Mouse (Mus musculus): ENCODE measurements around the gene Olfr1101.

The Olfr1101 gene

DNA sequence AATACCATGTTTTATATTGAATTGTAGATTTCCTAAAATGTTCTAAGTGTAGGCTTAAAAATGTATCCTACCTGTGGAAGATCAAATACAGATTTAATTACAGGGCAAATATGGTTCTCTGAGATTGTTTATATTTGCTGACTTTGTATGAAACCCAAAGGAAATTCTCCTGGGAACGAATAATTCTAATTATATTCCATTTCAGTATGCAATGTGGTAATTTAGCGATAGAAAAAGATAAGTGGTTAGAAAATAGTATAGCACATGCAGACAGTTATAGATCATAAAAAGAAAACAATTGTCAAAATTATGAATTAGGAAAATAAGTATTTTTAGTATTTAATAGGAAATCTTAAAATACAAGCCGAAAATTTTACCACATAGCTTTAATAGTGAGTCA lies at the start of gene Olfr1101:
Gene Olfr1101 (minus strand): TSS at position 101 of the 400 bp plus-strand sequence.
- no peak for TF ChIP-seq GATA4 (IDR thresholded peaks at IDR 0.05; ENCODE audit: insufficient replicate concordance, low read length)

DNA sequence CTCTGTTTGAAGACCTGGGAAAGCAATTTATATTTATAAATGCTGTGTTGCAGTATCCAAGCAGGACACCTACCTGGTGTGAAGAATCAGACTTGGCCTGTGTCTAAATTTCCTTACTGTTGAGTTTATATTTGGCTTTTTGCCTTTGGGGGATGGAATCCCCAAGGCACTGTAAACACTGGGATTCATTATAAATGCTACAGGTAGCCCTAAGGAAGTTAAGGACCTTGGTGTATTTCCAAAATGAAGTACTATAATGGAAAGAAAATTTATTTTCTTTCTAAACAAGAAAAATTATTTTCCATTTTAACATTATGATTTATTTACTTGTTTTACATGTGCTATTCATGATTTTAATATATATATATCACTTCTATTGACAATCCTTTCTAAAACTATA lies 45.4 kb upstream of the Olfr1101 start, which contains the start of gene Olfr1105:
Gene Olfr1105 (minus strand): TSS at position 101 of the 400 bp plus-strand sequence.
- no peak for TF ChIP-seq GATA4 (IDR thresholded peaks at IDR 0.05; ENCODE audit: insufficient replicate concordance, low read length)

DNA sequence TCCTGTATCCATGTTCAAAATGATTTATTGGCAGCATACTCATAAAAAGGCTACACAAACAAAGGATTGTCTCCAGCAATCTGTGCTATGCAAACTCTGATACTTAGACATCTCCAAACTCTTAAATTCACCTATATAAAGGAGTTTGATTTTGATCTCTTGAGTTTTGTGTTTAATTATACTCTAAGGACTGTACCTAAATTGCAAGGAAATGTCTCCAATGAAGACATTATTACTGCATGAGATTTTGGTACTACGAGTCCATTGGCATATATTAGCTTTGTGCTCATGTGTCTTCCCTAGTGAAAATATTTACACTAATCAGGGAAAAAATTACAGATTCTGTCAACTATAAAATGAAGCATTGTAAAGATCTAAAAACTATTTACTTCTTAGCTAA lies 36.0 kb upstream of the Olfr1101 start, which contains the start of gene Olfr1104:
Gene Olfr1104 (minus strand): TSS at position 101 of the 400 bp plus-strand sequence.
- TF ChIP-seq GATA4 (IDR thresholded peaks at IDR 0.05; ENCODE audit: insufficient replicate concordance, low read length), result no peak

DNA sequence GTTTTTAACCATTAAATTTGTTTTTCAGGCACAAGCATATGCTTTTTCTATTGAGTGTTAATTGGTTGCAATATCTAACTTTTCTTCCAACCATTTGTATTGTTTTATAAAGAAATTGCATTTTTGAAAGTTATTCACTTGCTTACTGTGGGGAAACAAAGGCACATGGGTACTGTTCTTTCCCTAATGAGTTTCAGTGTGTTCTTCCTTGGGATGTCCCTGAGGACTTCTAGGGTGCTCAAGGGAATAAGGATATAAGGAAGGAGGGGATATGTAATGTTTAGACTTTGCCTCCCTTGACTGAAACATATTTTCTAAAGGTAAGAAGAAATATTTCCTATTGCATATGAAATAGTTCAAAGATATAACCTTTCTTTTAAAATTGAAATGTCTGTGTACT lies 7.1 kb upstream of the Olfr1101 start, which contains the start of gene Olfr1102:
Gene Olfr1102 (plus strand): TSS at position 301 of the 400 bp plus-strand sequence.
- TF ChIP-seq GATA4 (IDR thresholded peaks at IDR 0.05; ENCODE audit: insufficient replicate concordance, low read length), result no peak

DNA sequence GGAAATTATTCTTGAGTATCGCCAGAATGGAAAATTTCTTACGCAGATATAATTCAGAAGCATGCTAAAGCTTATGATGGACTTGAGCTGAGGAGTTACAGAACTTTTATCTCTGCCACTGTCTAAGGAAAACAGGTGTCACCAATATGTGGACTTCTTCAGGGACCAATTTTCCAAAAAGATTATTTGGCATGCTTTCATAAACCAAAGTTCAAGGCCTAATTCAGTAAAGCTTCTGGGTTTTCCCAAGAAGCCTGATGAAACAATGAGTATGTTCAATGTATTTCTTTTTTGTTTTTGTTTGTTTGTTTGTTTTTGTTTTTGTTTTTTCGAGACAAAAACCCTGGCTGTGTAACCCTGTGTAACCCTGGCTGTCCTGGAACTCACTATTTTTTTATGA lies 11.2 kb downstream of the Olfr1101 start, which contains the start of gene Olfr1100:
Gene Olfr1100 (minus strand): TSS at position 101 of the 400 bp plus-strand sequence.
- TF ChIP-seq GATA4 (IDR thresholded peaks at IDR 0.05; ENCODE audit: insufficient replicate concordance, low read length), result no peak

DNA sequence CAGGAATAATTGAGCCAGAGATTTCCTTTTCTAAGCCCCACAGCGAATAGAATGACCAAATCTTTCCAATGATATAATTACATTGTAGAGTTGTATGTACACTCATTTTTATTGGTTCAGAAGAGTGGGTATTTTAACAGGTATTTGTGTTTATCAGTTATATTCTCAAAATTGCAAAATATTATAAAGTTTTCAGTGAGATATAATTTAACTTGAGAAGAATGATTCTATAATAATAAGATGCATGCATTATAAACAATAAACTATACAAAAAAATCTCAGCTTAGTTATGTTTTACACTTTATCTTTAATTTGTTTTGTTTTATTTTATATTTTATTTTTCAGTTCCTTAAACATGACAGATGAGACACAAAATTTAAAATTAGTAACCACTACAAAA lies 30.4 kb downstream of the Olfr1101 start, which contains the start of gene Olfr1099:
Gene Olfr1099 (minus strand): TSS at position 101 of the 400 bp plus-strand sequence.
- no peak for TF ChIP-seq GATA4 (IDR thresholded peaks at IDR 0.05; ENCODE audit: insufficient replicate concordance, low read length)
